8 mouse cellular contexts compared by ENCODE assay signal in the genomic region with DNA sequence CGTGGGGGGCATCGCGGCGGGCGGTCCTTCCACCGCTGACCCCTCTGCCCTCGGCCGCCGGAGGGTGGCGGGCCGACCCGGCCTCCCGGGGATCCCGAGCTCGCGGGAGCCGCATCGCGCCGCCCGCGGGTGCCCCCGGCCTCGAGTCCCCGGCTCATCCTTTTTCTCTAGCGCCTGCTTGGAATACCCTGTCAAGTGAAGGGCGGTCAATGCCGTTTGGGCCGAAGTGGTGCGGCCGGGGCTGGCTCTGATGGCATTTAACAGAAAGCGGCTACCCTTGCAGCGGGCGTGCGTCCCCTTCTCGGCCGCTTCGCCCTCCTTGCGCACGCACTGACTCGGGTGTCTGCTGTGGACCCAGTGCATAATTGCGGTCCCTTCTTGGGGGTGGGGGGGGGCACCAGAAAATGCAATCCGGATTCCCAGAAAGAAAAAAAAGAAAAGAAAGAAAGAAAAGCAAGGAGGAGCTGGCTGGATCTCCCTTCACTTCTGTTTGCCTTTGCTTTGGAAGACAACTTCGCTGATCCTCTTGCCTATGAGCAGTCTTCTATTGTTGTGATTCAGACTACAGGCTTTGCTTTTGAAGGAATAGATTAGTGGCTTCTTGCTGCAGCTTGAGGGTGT. TPM values are rescaled to one million over a fixed set of nuclear protein-coding genes. Genes with fewer than 3 reads are reported as not detected.
DNase-seq lines count a peak whose midpoint lies in the region; ATAC-seq and TF ChIP-seq lines count a peak whose summit lies in the region.

No protein-coding gene starts in this region.

- peak overlapping the region; percentile 80 for H3K4me2 ChIP-seq in embryonic facial prominence, embryonic 12.5 days (replicated peaks)
- peak overlapping the region; percentile 53 for H3K4me2 ChIP-seq in limb, embryonic 11.5 days (ENCODE audit: low read depth, severe bottlenecking)
- peak overlapping the region; percentile 70 for H3K4me2 ChIP-seq in midbrain, postnatal 0 days (ENCODE audit: low read depth, low read length, poor library complexity, severe bottlenecking)

- H3K36me3 ChIP-seq in embryonic facial prominence, embryonic 12.5 days = no peaks in the 10 kb centered on the region
- H3K36me3 ChIP-seq in limb, embryonic 11.5 days (ENCODE audit: control insufficient read depth, insufficient read depth, low read length) = no peaks in the 10 kb centered on the region
- H3K36me3 ChIP-seq in midbrain, postnatal 0 days (ENCODE audit: insufficient read depth, low read length) = no peaks in the 10 kb centered on the region

- DNase-seq in layer of hippocampus, adult 11-12 months (ENCODE audit: low spot score) = peak; percentile 35
- DNase-seq in layer of hippocampus, adult 9-11 months = no peak
- DNase-seq in adrenal gland, adult 18-20 months (ENCODE audit: low spot score in 2 of 2) = peak; percentile 51 to 55
- DNase-seq in heart, postnatal 36 days = peak; percentile 50 to 65
- peak; percentile 74 for DNase-seq in limb, embryonic 11.5 days (ENCODE audit: low spot score)
- DNase-seq in midbrain, postnatal 0 days (ENCODE audit: low spot score) = peak; percentile 45
- peak; percentile 20 to 23 for DNase-seq in thymus, postnatal 10 days (ENCODE audit: low spot score in 2 of 2)

- no peak for TF ChIP-seq CTCF in midbrain, postnatal 0 days (IDR thresholded peaks at IDR 0.05)

- no peaks in the 10 kb centered on the region for H3K27me3 ChIP-seq in embryonic facial prominence, embryonic 12.5 days
- no peaks in the 10 kb centered on the region for H3K27me3 ChIP-seq in limb, embryonic 11.5 days (ENCODE audit: control insufficient read depth, insufficient read depth, low read length)
- H3K27me3 ChIP-seq in midbrain, postnatal 0 days (ENCODE audit: insufficient read depth, low read length) = no peaks in the 10 kb centered on the region

- under 1% methylated on average over 31 of the region's 44 CpGs for WGBS in embryonic facial prominence, embryonic 12.5 days
- WGBS in limb, embryonic 11.5 days = under 1% methylated on average over 29 of the region's 44 CpGs
- 0% methylated on average over 41 of the region's 44 CpGs for WGBS in midbrain, postnatal 0 days

- H3K9me3 ChIP-seq in embryonic facial prominence, embryonic 12.5 days = no peaks in the 10 kb centered on the region
- no peaks in the 10 kb centered on the region for H3K9me3 ChIP-seq in limb, embryonic 11.5 days (ENCODE audit: control insufficient read depth, low read length)
- H3K9me3 ChIP-seq in midbrain, postnatal 0 days (ENCODE audit: low read length) = no peaks in the 10 kb centered on the region

- peak overlapping the region; percentile 97 for H3K9ac ChIP-seq in embryonic facial prominence, embryonic 12.5 days
- peak overlapping the region; percentile 89 for H3K9ac ChIP-seq in limb, embryonic 11.5 days (ENCODE audit: low read length)
- H3K9ac ChIP-seq in midbrain, postnatal 0 days (replicated peaks; ENCODE audit: low read length, poor library complexity, severe bottlenecking) = peak overlapping the region; percentile 89

- peaks cover 29% of the 10 kb centered on the region for H3K4me1 ChIP-seq in embryonic facial prominence, embryonic 12.5 days
- H3K4me1 ChIP-seq in limb, embryonic 11.5 days (ENCODE audit: control insufficient read depth, insufficient read depth, low read length) = no peaks in the 10 kb centered on the region; the same call in 1 of the 2 replicates
- H3K4me1 ChIP-seq in midbrain, postnatal 0 days (ENCODE audit: insufficient read depth, low read length) = peaks cover 22% of the 10 kb centered on the region

- intact Hi-C loops in heart, postnatal 36 days (cut with DNase I) = loop anchor here (5.0 to 10.0 kb wide), 2 partner anchors 72 to 575 kb away; a partner anchor contains a TSS

- H3K4me3 ChIP-seq in embryonic facial prominence, embryonic 12.5 days = peak overlapping the region; percentile 91
- H3K4me3 ChIP-seq in limb, embryonic 11.5 days (ENCODE audit: low read depth, low read length) = peak overlapping the region; percentile 77
- peak overlapping the region; percentile 93 for H3K4me3 ChIP-seq in midbrain, postnatal 0 days (ENCODE audit: low read depth, low read length)

- ATAC-seq in embryonic facial prominence, embryonic 12.5 days (ENCODE audit: insufficient number of reproducible peaks, insufficient read depth, low FRiP score, low TSS enrichment) = no peak
- no peak for ATAC-seq in limb, embryonic 11.5 days (ENCODE audit: insufficient number of reproducible peaks, low FRiP score, low TSS enrichment, low read depth)
- no peak for ATAC-seq in midbrain, postnatal 0 days (ENCODE audit: low FRiP score)

- peak overlapping the region; percentile 96 for H3K27ac ChIP-seq in embryonic facial prominence, embryonic 12.5 days
- peak overlapping the region; percentile 90 for H3K27ac ChIP-seq in limb, embryonic 11.5 days (replicated peaks; ENCODE audit: low read depth, low read length)
- peak overlapping the region; percentile 95 for H3K27ac ChIP-seq in midbrain, postnatal 0 days (ENCODE audit: low read depth, low read length)

RNA-seq across cellular contexts. Expression of a gene that starts 0.8 kb away (rescaled TPM):
- 10 to 100 TPM; 36.5 to 49.3 TPM for total RNA-seq in adrenal gland, adult 18-20 months (2021)
- polyA plus RNA-seq in embryonic facial prominence, embryonic 12.5 days (2016; fragmentation: Nextera tagmentation; extraction: Ambion mirVana) = 39.6 and 43.2 TPM in 2 replicates
- 10 to 100 TPM; 44.0 to 44.7 TPM for total RNA-seq in heart, postnatal 36 days (2021)
- polyA plus RNA-seq in limb, embryonic 11.5 days (2014; fragmentation: Nextera tagmentation; extraction: Ambion mirVana) = 32.5 and 37.5 TPM in 2 replicates
- 78.7 and 84.7 TPM in 2 replicates for total RNA-seq in midbrain, postnatal 0 days (2014; rRNA removed)
- 34.0 and 34.7 TPM in 2 replicates for polyA plus RNA-seq in midbrain, postnatal 0 days (2015; fragmentation: Nextera tagmentation; extraction: Ambion mirVana)

RNA-seq across cellular contexts. Expression of a gene that starts 1.2 kb away (rescaled TPM):
- 10 to 100 TPM; 45.9 TPM for total RNA-seq in adrenal gland, adult 18-20 months (2021)
- polyA plus RNA-seq in embryonic facial prominence, embryonic 12.5 days (2016; fragmentation: Nextera tagmentation; extraction: Ambion mirVana) = 69.1 and 70.1 TPM in 2 replicates
- total RNA-seq in heart, postnatal 36 days (2021) = 10 to 100 TPM; 25.6 to 26.4 TPM
- 57.9 and 71.7 TPM in 2 replicates for polyA plus RNA-seq in limb, embryonic 11.5 days (2014; fragmentation: Nextera tagmentation; extraction: Ambion mirVana)
- total RNA-seq in midbrain, postnatal 0 days (2014; rRNA removed) = 42.9 and 68.7 TPM in 2 replicates
- 93.0 and 100 TPM in 2 replicates for polyA plus RNA-seq in midbrain, postnatal 0 days (2015; fragmentation: Nextera tagmentation; extraction: Ambion mirVana)

RNA-seq across cellular contexts. Expression of a gene that starts 41.4 kb away (rescaled TPM):
- 1 to 10 TPM; 7.5 to 7.8 TPM for total RNA-seq in adrenal gland, adult 18-20 months (2021)
- 32.7 and 32.8 TPM in 2 replicates for polyA plus RNA-seq in embryonic facial prominence, embryonic 12.5 days (2016; fragmentation: Nextera tagmentation; extraction: Ambion mirVana)
- total RNA-seq in heart, postnatal 36 days (2021) = 1 to 10 TPM; 2.9 to 3.3 TPM
- polyA plus RNA-seq in limb, embryonic 11.5 days (2014; fragmentation: Nextera tagmentation; extraction: Ambion mirVana) = 37.0 and 40.8 TPM in 2 replicates
- total RNA-seq in midbrain, postnatal 0 days (2014; rRNA removed) = 18.3 and 28.8 TPM in 2 replicates
- polyA plus RNA-seq in midbrain, postnatal 0 days (2015; fragmentation: Nextera tagmentation; extraction: Ambion mirVana) = 14.0 and 15.5 TPM in 2 replicates
